Mouse (Mus musculus) erythroblast, embryonic 14.5 days (primary cell): ENCODE data around the gene Sulf2.

Experiments used
- GATA1 ChIP-seq: IDR thresholded peaks from 2 replicates; pipeline ENCODE4 v1.6.1; 2012; ENCODE audit warnings: low read length, inconsistent platforms, mixed read lengths
- TAL1 ChIP-seq: IDR thresholded peaks from 3 replicates; pipeline ENCODE4 v1.6.1; 2012; ENCODE audit warnings: low read length, inconsistent platforms, mixed read lengths

DNA sequence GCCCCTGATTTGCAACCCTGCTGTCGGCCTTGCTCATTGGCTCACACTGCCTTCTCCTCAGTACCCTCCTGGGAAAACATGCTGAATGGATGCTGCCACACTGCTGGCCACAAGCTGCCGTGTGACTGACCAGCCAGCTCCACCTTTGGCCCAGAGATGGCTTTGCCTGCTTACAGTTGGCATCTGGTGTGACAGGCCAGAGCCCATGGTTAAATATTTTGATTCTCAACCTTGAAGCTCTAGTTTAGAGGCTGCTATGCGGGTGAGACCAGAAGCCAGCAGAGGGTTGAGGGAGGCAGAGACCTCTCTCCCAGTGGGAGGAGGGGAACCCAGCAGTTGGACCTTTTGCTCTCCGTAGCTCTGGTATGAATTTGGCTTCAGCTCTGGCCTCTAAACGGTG, 6.7 kb upstream of the Sulf2 start:
- TF ChIP-seq GATA1: no peak
- TF ChIP-seq TAL1: no peak
